Mouse (Mus musculus): ENCODE data around the gene Gm7029. TPM values are rescaled to one million over a fixed set of nuclear protein-coding genes. Genes with fewer than 3 reads are reported as not detected.

The Gm7029 gene
- not detected in 2 replicates for polyA plus RNA-seq (2021; fragmentation: Nextera tagmentation)
- long read RNA-seq, experiment 1, result 0 reads
- long read RNA-seq, experiment 2, result 0 reads

GRCm38 (mm10) chr17:33873537-33873936 is at the start of gene Gm7029:
Gene Gm7029 (plus strand): TSS chr17:33873837.

DNA sequence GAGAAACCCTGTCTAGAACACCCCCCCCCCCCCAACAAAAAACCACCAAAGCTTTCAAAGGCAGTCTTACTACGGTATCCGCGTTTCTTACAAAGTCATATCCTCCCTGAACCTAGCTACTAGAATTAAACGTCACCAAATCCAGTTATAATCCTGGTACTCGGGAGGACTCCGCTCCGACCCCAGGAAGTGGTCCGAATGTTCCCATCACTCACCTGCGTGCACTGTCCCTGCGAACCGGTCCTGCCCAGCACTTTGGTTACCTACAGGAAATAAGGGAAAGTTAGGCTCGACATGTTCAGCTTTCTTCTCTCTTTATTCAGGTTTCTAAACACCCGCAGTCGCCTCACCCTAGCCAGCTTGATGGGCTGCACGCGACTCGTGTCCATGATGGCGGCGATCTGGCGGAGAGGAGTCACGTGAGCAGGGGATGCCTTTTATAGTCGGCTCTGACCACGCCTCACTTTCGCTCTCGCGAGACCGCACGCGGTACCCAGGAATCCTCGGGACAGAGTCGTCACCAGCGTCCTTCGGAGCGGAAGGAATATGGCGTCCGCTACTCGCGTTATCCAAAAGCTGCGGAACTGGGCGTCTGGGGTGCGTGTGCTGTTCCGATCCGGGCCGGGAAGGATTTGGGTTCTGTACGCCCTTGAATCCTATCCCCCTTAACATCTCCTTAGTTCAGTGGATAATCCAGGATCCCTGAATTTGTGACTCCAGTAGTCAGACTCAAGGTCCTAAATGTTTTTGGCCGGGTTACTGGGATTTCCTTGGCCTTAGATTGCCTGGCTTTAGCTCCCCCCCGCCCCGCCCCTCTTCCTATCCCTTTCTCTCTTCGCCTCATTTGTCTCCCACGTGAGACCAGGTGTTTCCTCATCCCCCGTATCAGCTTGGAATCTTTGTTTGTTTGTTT is 49.3 kb upstream of the Gm7029 start, which contains the start of the genes Rps28 and Ndufa7:
Rps28 (minus strand) TSS at position 479 of the 913 bp plus-strand sequence.
Ndufa7 (plus strand) TSS at position 489 of the 913 bp plus-strand sequence.

GRCm38 (mm10) chr17:33842966-33843795 is 30.5 kb upstream of the Gm7029 start, which contains the start of gene Cd320:
Gene Cd320 (plus strand): TSS chr17:33843091.

DNA sequence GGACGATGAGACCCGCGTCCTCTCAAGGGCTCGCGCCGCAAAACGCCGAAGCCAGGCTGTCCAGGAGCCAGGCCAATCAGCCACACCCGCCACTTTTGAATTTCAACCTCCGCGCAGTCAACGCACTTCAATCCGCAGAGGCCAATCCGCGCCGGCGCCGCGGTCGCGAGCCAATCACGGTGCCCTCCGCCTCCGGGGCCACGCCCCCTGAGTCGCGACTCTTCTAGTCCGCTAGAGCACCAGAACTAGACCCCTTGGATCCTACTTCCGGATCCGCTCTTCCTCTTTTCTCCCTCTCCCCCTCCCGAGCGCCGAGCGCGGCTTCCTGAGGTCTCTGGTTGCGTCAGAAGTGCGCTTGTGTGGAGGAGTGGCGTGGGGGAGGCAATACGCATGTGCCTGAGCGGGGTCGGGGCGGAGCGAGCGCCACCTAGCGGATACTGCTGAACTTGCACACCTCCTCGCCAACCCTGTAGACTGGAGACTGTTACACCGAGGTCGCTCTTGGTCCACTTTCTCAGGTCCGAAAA is 17.0 kb downstream of the Gm7029 start, which contains the start of gene Kifc1:
Kifc1 (minus strand) TSS at position 129 of the 527 bp plus-strand sequence.

GRCm38 (mm10) chr17:33904835-33905234 is 31.2 kb downstream of the Gm7029 start, which contains the start of gene Platr17:
Gene Platr17 (plus strand): TSS chr17:33905135.

GRCm38 (mm10) chr17:33909077-33909868 is 35.6 kb downstream of the Gm7029 start, which contains the start of gene Daxx:
Gene Daxx (plus strand): TSS chr17:33909414.

GRCm38 (mm10) chr17:33915671-33916250 is 42.1 kb downstream of the Gm7029 start, which contains the start of the genes Tapbp and Zbtb22:
Gene Tapbp (plus strand): TSS chr17:33915899.
Gene Zbtb22 (plus strand): TSS chr17:33915904.

Small RNA genes within 50 kb of the gene (microRNA-seq; reads per million reads assigned to microRNA genes)
- gene Gm27740, result not detected

Other genes starting within 250 kb of the Gm7029 start
- gene Zfp414, start 244.7 kb upstream of the Gm7029 start, polyA plus RNA-seq (2021; fragmentation: Nextera tagmentation), result 34.0 and 41.5 TPM in 2 replicates
- gene Pram1, start 235.8 kb upstream of the Gm7029 start, polyA plus RNA-seq (2021; fragmentation: Nextera tagmentation), result 0.09 TPM in 1 of 2 replicates, not detected in the other
- 45.8 and 55.2 TPM in 2 replicates for gene Hnrnpm, start 187.0 kb upstream of the Gm7029 start, polyA plus RNA-seq (2021; fragmentation: Nextera tagmentation)
- gene March2, start 155.2 kb upstream of the Gm7029 start, polyA plus RNA-seq (2021; fragmentation: Nextera tagmentation), result 33.7 and 36.0 TPM in 2 replicates
- gene Rab11b, start 113.3 kb upstream of the Gm7029 start, polyA plus RNA-seq (2021; fragmentation: Nextera tagmentation), result 642 and 757 TPM in 2 replicates
- gene Angptl4, start 92.0 kb upstream of the Gm7029 start, polyA plus RNA-seq (2021; fragmentation: Nextera tagmentation), result 4.1 and 4.8 TPM in 2 replicates
- 18.6 and 21.5 TPM in 2 replicates for gene Kank3, start 63.3 kb upstream of the Gm7029 start, polyA plus RNA-seq (2021; fragmentation: Nextera tagmentation)
- 3,625 and 3,721 TPM in 2 replicates for gene Rps28, start 49.3 kb upstream of the Gm7029 start, polyA plus RNA-seq (2021; fragmentation: Nextera tagmentation)
- gene Ndufa7, start 49.3 kb upstream of the Gm7029 start, polyA plus RNA-seq (2021; fragmentation: Nextera tagmentation), result 965 and 1,137 TPM in 2 replicates
- gene Cd320, start 30.7 kb upstream of the Gm7029 start, polyA plus RNA-seq (2021; fragmentation: Nextera tagmentation), result 51.3 and 62.0 TPM in 2 replicates
- 0.51 TPM in 1 of 2 replicates, not detected in the other for gene Kifc1, start 16.8 kb downstream of the Gm7029 start, polyA plus RNA-seq (2021; fragmentation: Nextera tagmentation)
- 0.60 and 0.75 TPM in 2 replicates for gene Platr17, start 31.3 kb downstream of the Gm7029 start, polyA plus RNA-seq (2021; fragmentation: Nextera tagmentation)
- 18.8 and 19.0 TPM in 2 replicates for gene Daxx, start 35.6 kb downstream of the Gm7029 start, polyA plus RNA-seq (2021; fragmentation: Nextera tagmentation)
- 28.3 and 30.0 TPM in 2 replicates for gene Tapbp, start 42.1 kb downstream of the Gm7029 start, polyA plus RNA-seq (2021; fragmentation: Nextera tagmentation)
- gene Zbtb22, start 42.1 kb downstream of the Gm7029 start, polyA plus RNA-seq (2021; fragmentation: Nextera tagmentation), result 4.5 and 4.6 TPM in 2 replicates
- gene Rgl2, start 55.7 kb downstream of the Gm7029 start, polyA plus RNA-seq (2021; fragmentation: Nextera tagmentation), result 4.3 and 4.4 TPM in 2 replicates
- gene Pfdn6, start 66.5 kb downstream of the Gm7029 start, polyA plus RNA-seq (2021; fragmentation: Nextera tagmentation), result 105 and 106 TPM in 2 replicates
- gene Wdr46, start 66.8 kb downstream of the Gm7029 start, polyA plus RNA-seq (2021; fragmentation: Nextera tagmentation), result 5.0 and 6.5 TPM in 2 replicates
- gene B3galt4, start 77.7 kb downstream of the Gm7029 start, polyA plus RNA-seq (2021; fragmentation: Nextera tagmentation), result 2.0 and 2.1 TPM in 2 replicates
- gene Vps52, start 82.0 kb downstream of the Gm7029 start, polyA plus RNA-seq (2021; fragmentation: Nextera tagmentation), result 48.0 and 48.1 TPM in 2 replicates
- 812 and 816 TPM in 2 replicates for gene Rps18, start 82.2 kb downstream of the Gm7029 start, polyA plus RNA-seq (2021; fragmentation: Nextera tagmentation)
- gene H2-K1, start 126.5 kb downstream of the Gm7029 start, polyA plus RNA-seq (2021; fragmentation: Nextera tagmentation), result 37.2 and 44.8 TPM in 2 replicates
- gene Ring1, start 150.8 kb downstream of the Gm7029 start, polyA plus RNA-seq (2021; fragmentation: Nextera tagmentation), result 3.7 TPM in 2 replicates
- gene H2-Ke6, start 154.2 kb downstream of the Gm7029 start, polyA plus RNA-seq (2021; fragmentation: Nextera tagmentation), result 42.0 and 44.5 TPM in 2 replicates
- gene Slc39a7, start 157.8 kb downstream of the Gm7029 start, polyA plus RNA-seq (2021; fragmentation: Nextera tagmentation), result 68.1 and 70.9 TPM in 2 replicates
- 10.4 and 11.9 TPM in 2 replicates for gene Rxrb, start 158.0 kb downstream of the Gm7029 start, polyA plus RNA-seq (2021; fragmentation: Nextera tagmentation)
- 0.26 and 0.31 TPM in 2 replicates for gene Col11a2, start 165.6 kb downstream of the Gm7029 start, polyA plus RNA-seq (2021; fragmentation: Nextera tagmentation)
- gene H2-Oa, start 218.5 kb downstream of the Gm7029 start, polyA plus RNA-seq (2021; fragmentation: Nextera tagmentation), result 1.9 TPM in 2 replicates
- gene H2-DMa, start 245.7 kb downstream of the Gm7029 start, polyA plus RNA-seq (2021; fragmentation: Nextera tagmentation), result 41.6 and 44.5 TPM in 2 replicates
- gene Brd2, start 248.8 kb downstream of the Gm7029 start, polyA plus RNA-seq (2021; fragmentation: Nextera tagmentation), result 39.6 and 50.6 TPM in 2 replicates